Mouse (Mus musculus) urinary bladder, postnatal 10 days (tissue): ENCODE measurements around the gene Ass1.
"Not testable (repeated sequence)": the region's sequence is repeated elsewhere in the genome, so short reads cannot be mapped to it uniquely, and the experiment has no call there.

Experiments used
- DNase-seq: peaks from one replicate; pipeline ENCODE4 v3.0.0; 2022; ENCODE audit warnings: low spot score

The Ass1 gene

DNA sequence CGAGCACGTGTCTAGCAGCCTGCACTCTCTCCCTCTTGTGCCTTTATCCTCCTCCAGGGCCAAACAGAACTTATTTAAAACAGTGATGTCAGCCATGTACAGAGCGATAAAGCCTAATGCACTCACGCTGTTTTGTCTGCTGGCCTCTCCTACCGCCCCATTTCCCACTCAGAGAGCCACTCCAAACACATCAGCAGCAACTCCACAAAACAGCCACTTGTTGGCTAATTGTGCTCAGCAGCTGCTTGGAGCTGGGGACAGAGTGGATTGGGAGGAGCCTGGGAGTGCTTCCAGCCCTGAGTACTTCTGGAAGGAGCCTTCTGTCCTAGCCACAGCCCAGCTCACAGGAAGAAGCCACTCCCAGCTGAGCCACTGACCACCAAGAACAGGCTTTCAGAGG lies 67.0 kb downstream of the Ass1 start:
- DNase-seq, result no peak

GRCm38 (mm10) chr2:31538745-31539144 lies 68.7 kb downstream of the Ass1 start:
- no peak for DNase-seq

GRCm38 (mm10) chr2:31541581-31541980 lies 71.6 kb downstream of the Ass1 start:
- no peak for DNase-seq

DNA sequence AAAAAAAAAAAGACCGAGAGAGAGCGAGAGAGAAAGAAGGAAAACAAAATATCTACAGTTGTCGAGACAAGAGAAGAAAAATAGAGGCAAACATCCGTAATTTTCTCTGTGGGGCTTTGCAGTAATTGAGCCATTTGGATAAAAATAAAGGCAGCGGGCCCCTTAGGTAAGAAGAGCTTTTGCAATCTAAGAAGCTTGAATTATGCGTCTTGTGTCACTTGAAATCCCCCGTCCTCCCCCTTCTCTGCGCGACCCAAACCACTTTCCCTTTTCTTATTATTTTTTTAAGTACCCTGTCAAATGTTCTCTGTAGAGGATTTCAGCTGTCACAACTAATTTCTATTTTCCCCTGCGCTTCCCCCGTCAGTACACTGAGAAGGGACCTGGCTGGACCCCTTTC lies 77.7 kb downstream of the Ass1 start:
- no peak for DNase-seq

DNA sequence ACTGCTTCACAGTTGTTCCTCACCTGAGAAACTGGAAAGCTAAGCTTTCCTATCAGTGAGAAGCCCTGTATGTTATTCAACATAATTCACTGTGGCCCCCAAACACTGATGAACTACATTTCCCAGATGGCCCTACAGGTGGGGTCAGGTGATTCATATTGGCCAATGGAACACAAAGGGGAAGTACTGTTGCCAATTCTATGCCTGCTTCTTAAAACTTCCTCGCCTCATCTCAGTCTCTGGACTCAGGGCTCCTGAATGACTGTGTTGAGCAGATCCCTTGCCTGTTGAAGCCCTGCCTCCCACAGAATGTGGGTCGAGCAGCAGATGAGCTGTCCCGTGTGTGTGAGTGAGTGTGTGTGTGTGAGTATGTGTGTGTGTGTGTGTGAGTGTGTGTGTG lies 80.5 kb downstream of the Ass1 start:
- no peak for DNase-seq

DNA sequence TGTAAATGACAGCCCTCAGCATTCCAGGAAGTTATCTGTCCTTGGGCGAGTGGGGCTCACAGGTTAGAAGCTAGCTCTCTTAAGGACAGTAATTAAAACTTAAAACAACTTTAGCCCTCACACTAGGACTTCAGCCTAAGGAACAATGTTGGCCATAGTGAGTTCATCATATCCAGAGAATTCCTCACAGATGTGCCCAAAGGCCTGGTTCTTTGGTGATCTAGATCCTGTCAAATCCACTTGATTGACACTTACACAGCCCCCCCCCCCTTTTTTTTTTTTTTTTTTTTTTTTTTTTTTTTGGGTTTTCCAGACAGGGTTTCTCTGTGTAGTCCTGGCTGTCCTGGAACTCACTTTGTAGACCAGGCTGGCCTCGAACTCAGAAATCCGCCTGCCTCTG lies 81.3 kb downstream of the Ass1 start:
- not testable (repeated sequence) for DNase-seq

DNA sequence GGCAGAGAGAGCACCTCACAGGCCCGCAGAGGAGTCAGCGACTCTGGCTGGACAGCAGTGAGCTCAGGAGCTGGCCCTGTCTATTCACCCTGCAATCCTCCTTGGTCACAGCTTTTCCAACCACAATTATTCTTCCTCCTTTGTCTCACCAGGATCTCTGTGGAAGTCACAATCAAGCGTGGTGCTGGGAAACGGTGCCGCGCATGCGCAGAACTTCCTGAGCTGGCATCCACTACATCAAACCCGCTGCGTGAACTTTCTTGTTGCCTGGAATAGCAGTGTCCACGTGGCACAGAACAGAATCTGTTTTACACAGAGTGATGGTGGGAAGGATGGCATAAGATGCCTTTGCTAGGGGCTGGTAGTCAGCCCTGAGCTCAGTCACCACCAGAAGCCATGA lies 82.0 kb downstream of the Ass1 start:
- DNase-seq, result no peak

GRCm38 (mm10) chr2:31554619-31555018 lies 84.6 kb downstream of the Ass1 start:
- DNase-seq, result no peak
